Mouse (Mus musculus) CH12.LX (cell line): Measurements from ENCODE around the gene B3galt1. TPM values are rescaled to one million over a fixed set of nuclear protein-coding genes. Genes with fewer than 3 reads are reported as not detected.

Experiments used
- DNase-seq: peaks from one replicate; pipeline ENCODE4 v3.0.0-alpha.2; 2013; ENCODE audit errors: extremely low read depth
- H3K27ac ChIP-seq: 2 replicates; pipeline ENCODE4 v1.5.1; 2012; ENCODE audit warnings: low read depth, mild to moderate bottlenecking, control low read depth, moderate library complexity; ENCODE audit not compliant: insufficient read depth
- H3K27me3 ChIP-seq: replicated peaks from 2 replicates; pipeline ENCODE3; 2012; ENCODE audit warnings: inconsistent platforms
- H3K36me3 ChIP-seq, 2 experiments: replicated peaks in 1 of 2; 2 replicates each; pipeline versions ENCODE3 to v1.6.1; 2012; ENCODE audit warnings: inconsistent platforms in 1 of 2, low read length in 1 of 2, mild to moderate bottlenecking in 1 of 2, mixed read lengths in 1 of 2, moderate library complexity in 1 of 2; ENCODE audit not compliant: control insufficient read depth in 1 of 2, insufficient read depth in 1 of 2
- H3K4me1 ChIP-seq, 2 experiments: 2 replicates each; pipeline ENCODE4 v1.6.1; 2012; ENCODE audit warnings: inconsistent platforms in 1 of 2, moderate library complexity in 1 of 2; ENCODE audit not compliant: insufficient read depth in 2 of 2, control insufficient read depth in 1 of 2
- H3K4me2 ChIP-seq: 2 replicates; pipeline ENCODE4 v1.6.1; 2012; ENCODE audit warnings: low read depth, mild to moderate bottlenecking, control low read depth; ENCODE audit not compliant: poor library complexity, insufficient read depth, severe bottlenecking
- H3K4me3 ChIP-seq, 3 experiments: fragments of 150-350 bp in 1 of 3; sonication (generic) in 1 of 3; replicated peaks in 1 of 3; 2 replicates each; pipeline versions ENCODE3 to v1.5.1; 2011 to 2012; ENCODE audit warnings: low read depth in 2 of 3, low read length in 2 of 3, mild to moderate bottlenecking in 2 of 3, moderate library complexity in 2 of 3, control low read depth in 1 of 3, improper control_type of control experiment in 1 of 3, inconsistent platforms in 1 of 3, mixed read lengths in 1 of 3; ENCODE audit not compliant: poor library complexity in 1 of 3
- H3K79me2 ChIP-seq: replicated peaks from 2 replicates; pipeline ENCODE4 v1.6.1; 2012; ENCODE audit warnings: mild to moderate bottlenecking, moderate library complexity; ENCODE audit not compliant: control insufficient read depth, poor library complexity, insufficient read depth, severe bottlenecking; ENCODE audit errors: extremely low read depth
- H3K9ac ChIP-seq: 2 replicates; pipeline ENCODE4 v1.6.1; 2012; ENCODE audit warnings: low read depth, mild to moderate bottlenecking, control low read depth, moderate library complexity; ENCODE audit not compliant: insufficient read depth
- H3K9me3 ChIP-seq: replicated peaks from 2 replicates; pipeline ENCODE3; 2012; ENCODE audit warnings: low read length, inconsistent platforms, mixed read lengths
- CHD1 ChIP-seq: IDR thresholded peaks from 2 replicates; pipeline ENCODE4 v1.6.1; 2012; ENCODE audit warnings: low read depth, low read length, improper control_type of control experiment, inconsistent platforms
- CHD2 ChIP-seq: IDR thresholded peaks from 2 replicates; pipeline ENCODE4 v1.6.1; 2011; ENCODE audit warnings: low read length, improper control_type of control experiment
- CTCF ChIP-seq, 2 experiments: IDR thresholded peaks in 1 of 2; conservative IDR thresholded peaks in 1 of 2; 2 replicates each; pipeline ENCODE4 v1.5.1; 2011 to 2012; ENCODE audit warnings: low read depth in 2 of 2, low read length in 2 of 2, improper control_type of control experiment in 1 of 2, inconsistent platforms in 1 of 2, mild to moderate bottlenecking in 1 of 2, moderate library complexity in 1 of 2
- E2F4 ChIP-seq: IDR thresholded peaks from 2 replicates; pipeline ENCODE4 v1.6.1; 2011; ENCODE audit warnings: low read depth, low read length, improper control_type of control experiment; ENCODE audit not compliant: insufficient replicate concordance
- ELF1 ChIP-seq: IDR thresholded peaks from 2 replicates; pipeline ENCODE4 v1.6.1; 2014; ENCODE audit warnings: low read depth, mild to moderate bottlenecking, inconsistent platforms, low read length, improper control_type of control experiment
- EP300 ChIP-seq: IDR thresholded peaks from 2 replicates; pipeline ENCODE4 v1.6.1; 2011; ENCODE audit warnings: low read length, improper control_type of control experiment
- ETS1 ChIP-seq: conservative IDR thresholded peaks from 2 replicates; pipeline ENCODE4 v1.6.1; 2012; ENCODE audit warnings: low read depth, mild to moderate bottlenecking, inconsistent platforms, low read length, improper control_type of control experiment, moderate library complexity
- HCFC1 ChIP-seq: IDR thresholded peaks from 2 replicates; pipeline ENCODE4 v1.6.1; 2012; ENCODE audit warnings: low read depth, mild to moderate bottlenecking, inconsistent platforms, low read length, improper control_type of control experiment
- IRF4 ChIP-seq: IDR thresholded peaks from 2 replicates; pipeline ENCODE4 v1.6.1; 2014; ENCODE audit warnings: low read depth, mild to moderate bottlenecking, inconsistent platforms, low read length, improper control_type of control experiment
- JUN ChIP-seq: IDR thresholded peaks from 2 replicates; pipeline ENCODE4 v1.6.1; 2011; ENCODE audit warnings: low read depth, mild to moderate bottlenecking, low read length, improper control_type of control experiment, moderate library complexity; ENCODE audit not compliant: insufficient read depth
- JUND ChIP-seq: conservative IDR thresholded peaks from 2 replicates; pipeline ENCODE4 v1.6.1; 2011; ENCODE audit warnings: low read depth, low read length, improper control_type of control experiment
- KAT2A ChIP-seq: IDR thresholded peaks from 2 replicates; pipeline ENCODE4 v1.6.1; 2012; ENCODE audit warnings: low read length, improper control_type of control experiment, inconsistent platforms; ENCODE audit not compliant: insufficient replicate concordance
- MAFK ChIP-seq: IDR thresholded peaks from 2 replicates; pipeline ENCODE4 v1.6.1; 2011; ENCODE audit warnings: low read length, improper control_type of control experiment; ENCODE audit not compliant: insufficient replicate concordance
- MAX ChIP-seq: IDR thresholded peaks from 2 replicates; pipeline ENCODE4 v1.6.1; 2011; ENCODE audit warnings: low read length, improper control_type of control experiment
- MAZ ChIP-seq: IDR thresholded peaks from 2 replicates; pipeline ENCODE4 v1.6.1; 2012; ENCODE audit warnings: low read depth, mild to moderate bottlenecking, inconsistent platforms, low read length, improper control_type of control experiment, moderate library complexity
- MEF2A ChIP-seq: IDR thresholded peaks from 2 replicates; pipeline ENCODE4 v1.6.1; 2014; ENCODE audit warnings: low read depth, mild to moderate bottlenecking, inconsistent platforms, low read length, improper control_type of control experiment, borderline replicate concordance
- MXI1 ChIP-seq: IDR thresholded peaks from 2 replicates; pipeline ENCODE4 v1.6.1; 2011; ENCODE audit warnings: mild to moderate bottlenecking, low read depth, low read length, improper control_type of control experiment
- MYC ChIP-seq: IDR thresholded peaks from 2 replicates; pipeline ENCODE4 v1.6.1; 2011; ENCODE audit warnings: low read depth, mild to moderate bottlenecking, improper control_type of control experiment, low read length
- NELFE ChIP-seq: IDR thresholded peaks from 2 replicates; pipeline ENCODE4 v1.6.1; 2011; ENCODE audit warnings: low read depth, low read length, improper control_type of control experiment
- NRF1 ChIP-seq: IDR thresholded peaks from 2 replicates; pipeline ENCODE4 v1.6.1; 2014; ENCODE audit warnings: low read depth, mild to moderate bottlenecking, inconsistent platforms, low read length, improper control_type of control experiment, moderate library complexity
- POLR2A ChIP-seq: IDR thresholded peaks from 2 replicates; pipeline ENCODE4 v1.6.1; 2011; ENCODE audit warnings: low read depth, mild to moderate bottlenecking, improper control_type of control experiment, low read length
- RAD21 ChIP-seq: IDR thresholded peaks from 2 replicates; pipeline ENCODE4 v1.6.1; 2011; ENCODE audit warnings: low read depth, mild to moderate bottlenecking, low read length, improper control_type of control experiment, moderate library complexity
- RCOR1 ChIP-seq: conservative IDR thresholded peaks from 2 replicates; pipeline ENCODE4 v1.6.1; 2012; ENCODE audit warnings: low read depth, mild to moderate bottlenecking, inconsistent platforms, low read length, improper control_type of control experiment
- SIN3A ChIP-seq: IDR thresholded peaks from 2 replicates; pipeline ENCODE4 v1.6.1; 2012; ENCODE audit warnings: low read length, improper control_type of control experiment, inconsistent platforms
- TBP ChIP-seq: conservative IDR thresholded peaks from 2 replicates; pipeline ENCODE4 v1.6.1; 2011; ENCODE audit warnings: low read depth, low read length, improper control_type of control experiment
- TCF12 ChIP-seq: IDR thresholded peaks from 2 replicates; pipeline ENCODE4 v1.6.1; 2014; ENCODE audit warnings: low read depth, mild to moderate bottlenecking, inconsistent platforms, low read length, improper control_type of control experiment
- USF1 ChIP-seq: IDR thresholded peaks from 2 replicates; pipeline ENCODE4 v1.6.1; 2014; ENCODE audit warnings: low read depth, mild to moderate bottlenecking, inconsistent platforms, low read length, improper control_type of control experiment
- ZMIZ1 ChIP-seq: IDR thresholded peaks from 2 replicates; pipeline ENCODE4 v1.6.1; 2012; ENCODE audit warnings: low read depth, mild to moderate bottlenecking, inconsistent platforms, low read length, improper control_type of control experiment
- dilution Hi-C: fragments of 300-500 bp; cut with MboI; formaldehyde crosslinking; loops from 2 replicates; pipeline ENCODE4 v1.14.3; 2020; ENCODE audit warnings: low sequenced_read_pairs; ENCODE audit not compliant: extremely low pct_unique_long_range_greater_than_20kb, extremely low pct_ligation_motif_present
- in situ Hi-C: fragments of 300-500 bp; cut with MboI; formaldehyde crosslinking; loops from 3 replicates; pipeline ENCODE4 v1.14.3; 2019; ENCODE audit warnings: low sequenced_read_pairs, low pct_ligation_motif_present, low pct_unique_long_range_greater_than_20kb, mixed read lengths
- polyA plus RNA-seq: library from polyadenylated mRNA; unstranded; fragments of >175 nt; gene quantifications from 2 replicates; pipeline ENCODE4 v1.2.1, GENCODE M21; 2012; ENCODE audit warnings: low read depth; ENCODE audit not compliant: insufficient read length
- total RNA-seq, 2 experiments: library from RNA; depleted of rRNA; stranded (reverse); fragments of 300-350 nt in 1 of 2; fragments of >200 nt in 1 of 2; gene quantifications; 2 replicates each; pipeline ENCODE4 v1.2.3; 2012 to 2014

Gene B3galt1
- total and polyA plus RNA-seq, 3 experiments: not detected

DNA sequence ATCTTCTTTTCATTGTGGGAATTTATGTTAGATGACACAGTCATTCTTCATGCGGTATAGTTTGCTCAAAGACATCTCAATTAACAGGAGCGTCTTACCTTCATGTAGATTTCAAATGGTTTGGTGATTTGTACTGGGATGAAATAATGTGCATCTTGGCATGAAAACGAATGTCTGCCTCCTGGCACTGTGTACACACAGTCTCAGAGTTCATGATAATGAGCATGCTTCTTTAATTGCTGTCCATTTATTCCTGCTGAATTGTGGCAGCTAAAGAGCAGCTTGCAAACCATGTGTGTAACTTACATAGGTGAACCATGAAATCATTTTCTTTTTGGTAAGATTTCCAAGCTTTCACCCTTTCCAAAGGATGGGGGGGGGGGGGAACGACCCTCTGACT lies 112.0 kb downstream of the B3galt1 start:
- dilution Hi-C loops: no loop called here
- no peaks in the 10 kb centered on the region for H3K36me3 ChIP-seq
- no peaks in the 10 kb centered on the region for H3K4me1 ChIP-seq
- H3K27me3 ChIP-seq: no peaks in the 10 kb centered on the region
- no peak overlapping the region for H3K4me3 ChIP-seq
- H3K79me2 ChIP-seq: no peaks in the 10 kb centered on the region
- H3K9me3 ChIP-seq: peaks cover 23% of the 10 kb centered on the region
- no peak overlapping the region for H3K27ac ChIP-seq
- no peak for TF ChIP-seq MXI1
- TF ChIP-seq CHD1: no peak
- no peak for TF ChIP-seq MEF2A
- TF ChIP-seq MAZ: no peak
- no peak for TF ChIP-seq ELF1
- no peak for TF ChIP-seq EP300
- no peak for TF ChIP-seq NELFE
- TF ChIP-seq CTCF (conservative IDR thresholded peaks at IDR 0.05 in 1 of 2, IDR thresholded peaks at IDR 0.05 in 1 of 2; ENCODE audit: low read depth in 2 of 2, low read length in 2 of 2): no peak
- TF ChIP-seq POLR2A: no peak
- TF ChIP-seq MAX: no peak
- TF ChIP-seq TCF12: no peak
- TF ChIP-seq JUND: no peak
- no peak for TF ChIP-seq ZMIZ1
- no peak for TF ChIP-seq JUN
- no peak for TF ChIP-seq E2F4
- no peak for TF ChIP-seq RAD21
- TF ChIP-seq KAT2A: no peak
- TF ChIP-seq MAFK: no peak
- no peak overlapping the region for H3K9ac ChIP-seq
- DNase-seq: no peak
- in situ Hi-C loops: no loop called here
- no peak overlapping the region for H3K4me2 ChIP-seq

DNA sequence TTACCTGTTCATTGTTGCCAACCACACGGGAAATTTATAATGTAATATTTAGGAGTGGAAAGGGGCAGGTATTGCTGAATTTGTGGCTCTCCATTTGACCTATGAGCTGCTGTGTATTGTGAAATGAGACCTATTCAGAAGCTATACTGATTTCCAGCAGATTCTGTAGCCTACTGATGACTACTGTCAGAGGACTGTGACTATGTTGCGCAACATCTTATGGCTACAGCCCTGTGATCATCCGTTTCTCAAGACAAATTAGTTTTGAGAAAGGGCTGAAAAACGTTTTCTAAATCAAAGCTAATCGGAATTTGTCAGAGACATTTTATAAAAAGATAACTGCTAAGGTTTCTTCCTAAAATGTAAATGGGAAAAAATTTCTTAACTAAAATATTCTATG lies 158.6 kb downstream of the B3galt1 start:
- Histone ChIP-seq H3K4me2 (no peak overlapping the region), H3K79me2 (no peaks in the 10 kb centered on the region), H3K4me3 (no peak overlapping the region), H3K36me3 (no peaks in the 10 kb centered on the region), H3K27me3 (no peaks in the 10 kb centered on the region), H3K9ac (no peak overlapping the region), H3K27ac (no peak overlapping the region), H3K4me1 (no peaks in the 10 kb centered on the region), H3K9me3 (peaks cover 19% of the 10 kb centered on the region)
- no peak for TF ChIP-seq USF1
- TF ChIP-seq EP300: no peak
- TF ChIP-seq NRF1: no peak
- TF ChIP-seq MAZ: no peak
- no peak for TF ChIP-seq NELFE
- no peak for TF ChIP-seq JUN
- no peak for TF ChIP-seq MAFK
- no peak for TF ChIP-seq TBP
- TF ChIP-seq HCFC1: no peak
- TF ChIP-seq RCOR1: no peak
- TF ChIP-seq MYC: no peak
- no peak for TF ChIP-seq TCF12
- no peak for TF ChIP-seq ETS1
- TF ChIP-seq MAX: no peak
- TF ChIP-seq CHD2: no peak
- no peak for TF ChIP-seq SIN3A
- TF ChIP-seq POLR2A: no peak
- TF ChIP-seq IRF4: no peak
- no peak for DNase-seq
- dilution Hi-C loops (no loop called here), in situ Hi-C loops (no loop called here)
